Mouse (Mus musculus) kidney, adult 18-20 months (tissue): ENCODE data around the gene Usp16.

Experiments used
- DNase-seq: peaks from one replicate; pipeline ENCODE4 v3.0.0; 2021

The Usp16 gene

GRCm38 (mm10) chr16:87454419-87455179 lies at the start of gene Usp16:
Usp16 (plus strand) TSS chr16:87454703.
- DNase-seq: peak; percentile 92

- no peak for DNase-seq
These were observed 49.5 kb upstream of the Usp16 start for GRCm38 (mm10) chr16:87405001-87405400.

- DNase-seq: no peak
These were observed 33.8 kb upstream of the Usp16 start for GRCm38 (mm10) chr16:87420662-87421061.

- no peak for DNase-seq
These were observed 27.0 kb upstream of the Usp16 start for GRCm38 (mm10) chr16:87427516-87427915.

GRCm38 (mm10) chr16:87432033-87432814 lies 22.3 kb upstream of the Usp16 start, which contains the start of gene Ltn1:
Ltn1 (minus strand) TSS chr16:87432612.
- DNase-seq: peak; percentile 98

GRCm38 (mm10) chr16:87434266-87434665 lies 20.2 kb upstream of the Usp16 start:
- no peak for DNase-seq

GRCm38 (mm10) chr16:87434946-87435345 lies 19.6 kb upstream of the Usp16 start:
- DNase-seq: peak; percentile 27

- no peak for DNase-seq
These were observed 18.9 kb upstream of the Usp16 start for GRCm38 (mm10) chr16:87435411-87436205.

GRCm38 (mm10) chr16:87437096-87437495 lies 17.4 kb upstream of the Usp16 start:
- no peak for DNase-seq

GRCm38 (mm10) chr16:87438697-87439096 lies 15.8 kb upstream of the Usp16 start:
- no peak for DNase-seq

GRCm38 (mm10) chr16:87440184-87440686 lies 14.3 kb upstream of the Usp16 start, which contains the start of gene Rwdd2b:
Rwdd2b (minus strand) TSS chr16:87440573.
- peak; percentile 96 for DNase-seq

- DNase-seq: peak; percentile 34
These were observed 13.4 kb upstream of the Usp16 start for GRCm38 (mm10) chr16:87441089-87441488.

GRCm38 (mm10) chr16:87442291-87442690 lies 12.2 kb upstream of the Usp16 start:
- no peak for DNase-seq

GRCm38 (mm10) chr16:87443245-87443644 lies 11.3 kb upstream of the Usp16 start:
- no peak for DNase-seq

- DNase-seq: no peak
These were observed 10.4 kb upstream of the Usp16 start for GRCm38 (mm10) chr16:87444071-87444470.

GRCm38 (mm10) chr16:87445110-87445509 lies 9.4 kb upstream of the Usp16 start:
- no peak for DNase-seq

GRCm38 (mm10) chr16:87445528-87445927 lies 9.0 kb upstream of the Usp16 start:
- no peak for DNase-seq

GRCm38 (mm10) chr16:87453226-87453625 lies 1.3 kb upstream of the Usp16 start:
- DNase-seq: no peak

- no peak for DNase-seq
These were observed 693 bp downstream of the Usp16 start for GRCm38 (mm10) chr16:87455180-87455611.

- DNase-seq: no peak
These were observed 4.2 kb downstream of the Usp16 start for GRCm38 (mm10) chr16:87458752-87459151.

- no peak for DNase-seq
These were observed 16.1 kb downstream of the Usp16 start for GRCm38 (mm10) chr16:87470579-87470978.

GRCm38 (mm10) chr16:87484367-87484766 lies 29.9 kb downstream of the Usp16 start:
- no peak for DNase-seq

- no peak for DNase-seq
These were observed 32.2 kb downstream of the Usp16 start for GRCm38 (mm10) chr16:87486739-87487138.
